Mouse (Mus musculus): ENCODE measurements at regions not wholly inside any gene's neighbourhood (a gene's known extent, or its start where the extent isn't known, plus 50 kb on each side); places are given as distances from the start of the nearest gene placed in this dataset.

DNA sequence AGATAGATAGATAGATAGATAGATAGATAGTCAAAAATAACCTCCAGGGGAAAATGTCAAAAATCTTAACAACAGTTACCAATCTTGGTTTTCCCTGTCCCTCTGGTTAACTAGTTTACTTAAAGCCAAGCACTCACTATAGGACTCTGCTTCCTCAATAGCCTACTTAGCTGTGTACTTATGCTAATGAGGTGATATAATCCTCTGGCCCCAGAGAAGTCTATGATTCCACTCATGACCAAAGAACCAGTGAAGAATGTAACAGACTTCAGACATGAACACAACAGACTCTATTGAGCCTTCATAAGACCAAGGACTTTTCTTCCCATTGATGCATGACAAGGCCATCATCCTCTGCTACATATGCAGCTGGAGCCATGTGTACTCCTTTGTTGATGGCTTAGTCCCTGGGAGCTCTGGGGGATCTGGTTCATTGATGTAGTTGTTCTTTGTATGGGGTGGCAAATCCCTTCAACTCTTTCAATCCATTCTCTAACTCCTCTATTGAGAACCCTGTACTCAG lies 589.9 kb upstream of the Dpp10 start:
- TF ChIP-seq CTCF (IDR thresholded peaks at IDR 0.05; ENCODE audit: borderline replicate concordance, insufficient read depth, low read depth, low read length), result no peak
- TF ChIP-seq POLR2A (IDR thresholded peaks at IDR 0.05; ENCODE audit: borderline replicate concordance, insufficient read depth, low read length), result no peak

Data from cerebellum, adult 2 months (tissue).